Mouse (Mus musculus) CD4-positive helper T cell, adult 2 months (primary cell): Measurements from ENCODE around the gene Olfr1167.
"Not testable (repeated sequence)": the region's sequence is repeated elsewhere in the genome, so short reads cannot be mapped to it uniquely, and the experiment has no call there.

ENCODE experiments used
- DNase-seq: peaks from one replicate; pipeline ENCODE4 v3.0.0-alpha.2; 2012; ENCODE audit warnings: low read depth, missing footprints, low spot score

Olfr1167 gene

DNA sequence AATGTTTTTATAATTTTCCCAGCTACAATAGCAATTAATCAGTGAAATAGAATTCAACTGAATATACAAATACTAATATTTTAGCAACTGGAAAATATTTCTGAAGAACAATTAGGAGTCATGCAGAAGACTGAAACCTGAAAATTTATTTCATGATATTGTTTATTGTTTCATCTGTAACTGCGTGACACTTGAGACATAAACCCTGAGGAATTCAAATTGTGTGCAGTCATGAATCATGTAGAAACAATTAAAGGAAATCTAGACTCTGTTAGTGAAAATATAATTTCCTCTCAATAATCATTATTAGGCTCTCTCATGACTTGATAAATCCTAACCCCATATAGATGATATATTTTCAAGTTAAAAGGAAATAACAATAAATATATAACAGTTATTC, at the start of gene Olfr1167:
Gene Olfr1167, minus strand, starts transcription at position 101 of the 400 bp plus-strand sequence.
- DNase-seq = not testable (repeated sequence)

GRCm38 (mm10) chr2:88181580-88181979, 26.6 kb upstream of the Olfr1167 start, which contains the start of gene Olfr1168:
Gene Olfr1168, plus strand, starts transcription at chr2:88181880.
- DNase-seq = no peak

- DNase-seq = no peak
Measured at GRCm38 (mm10) chr2:88128172-88128571, 26.8 kb downstream of the Olfr1167 start, which contains the start of gene Olfr1166. Gene Olfr1166, minus strand, starts transcription at chr2:88128272.
